Mouse (Mus musculus) ovary, adult 10 weeks (tissue): ENCODE data around the gene Rpl10-ps3. TPM values are rescaled to one million over a fixed set of nuclear protein-coding genes. Genes with fewer than 3 reads are reported as not detected.

Source experiments
- polyA plus RNA-seq: library from polyadenylated mRNA; stranded (reverse); fragments of 350-450 nt; fragmentation: Illumina TruSeq; extraction: RNeasy Lipid Tissue Mini Kit (QIAGEN cat#74804); gene quantifications from one replicate; pipeline ENCODE4 v1.2.3, GENCODE M21; 2014

Gene Rpl10-ps3
- 272 TPM for polyA plus RNA-seq

GRCm38 (mm10) chr9:50344868-50345267, at the start of gene Rpl10-ps3:
Gene Rpl10-ps3 (minus strand): TSS chr9:50344968.

Other genes with a start within 250 kb of the Rpl10-ps3 start
- gene Plet1, start 149.6 kb upstream of the Rpl10-ps3 start, polyA plus RNA-seq = 147 TPM
- gene Pts, start 183.8 kb upstream of the Rpl10-ps3 start, polyA plus RNA-seq = 124 TPM
- 65.9 TPM for gene Il18, start 209.9 kb upstream of the Rpl10-ps3 start, polyA plus RNA-seq
- gene Bco2, start 210.2 kb upstream of the Rpl10-ps3 start, polyA plus RNA-seq = 4.8 TPM
- gene Tex12, start 216.4 kb upstream of the Rpl10-ps3 start, polyA plus RNA-seq = 2.1 TPM